Mouse (Mus musculus): ENCODE measurements around the gene Abcf1. TPM values are rescaled to one million over a fixed set of nuclear protein-coding genes. Genes with fewer than 3 reads are reported as not detected.

Abcf1 gene
- total and polyA plus RNA-seq, 2 experiments from 2014 or later, result 47.7 to 94.5 TPM

- no peak for ATAC-seq
- Histone ChIP-seq H3K4me2 (ENCODE audit: low read depth, low read length) (no peak overlapping the region), H3K4me1 (ENCODE audit: insufficient read depth, low read length) (peaks cover 25% of the 10 kb centered on the region), H3K27ac (peak overlapping the region; percentile 98), H3K27me3 (ENCODE audit: insufficient read depth, low read length) (no peaks in the 10 kb centered on the region), H3K9me3 (ENCODE audit: low read length) (no peaks in the 10 kb centered on the region), H3K9ac (replicated peaks; ENCODE audit: low read length) (no peak overlapping the region), H3K4me3 (ENCODE audit: low read length) (no peak overlapping the region), H3K36me3 (ENCODE audit: insufficient read depth, low read length) (peaks cover 27% of the 10 kb centered on the region)
- peak; percentile 74 for TF ChIP-seq CTCF (IDR thresholded peaks at IDR 0.05; ENCODE audit: low read depth)
- peak; percentile 78 for DNase-seq (ENCODE audit: low spot score)
- WGBS, result 61% methylated on average over 5 of the region's 5 CpGs
These were observed 48.5 kb downstream of the Abcf1 start for GRCm38 (mm10) chr17:35920862-35921562.

GRCm38 (mm10) chr17:35920384-35920783, 49.2 kb downstream of the Abcf1 start:
- Histone ChIP-seq H3K4me3 (ENCODE audit: low read length) (no peak overlapping the region), H3K4me2 (ENCODE audit: low read depth, low read length) (peak overlapping the region; percentile 90), H3K4me1 (ENCODE audit: insufficient read depth, low read length) (peaks cover 28% of the 10 kb centered on the region), H3K9me3 (ENCODE audit: low read length) (no peaks in the 10 kb centered on the region), H3K36me3 (ENCODE audit: insufficient read depth, low read length) (peaks cover 25% of the 10 kb centered on the region), H3K9ac (replicated peaks; ENCODE audit: low read length) (peak overlapping the region; percentile 97; the same call in 1 of the 2 replicates), H3K27me3 (ENCODE audit: insufficient read depth, low read length) (no peaks in the 10 kb centered on the region), H3K27ac (peak overlapping the region; percentile 98)
- 80% methylated on average over 1 of the region's 1 CpGs for WGBS
- no peak for TF ChIP-seq CTCF (IDR thresholded peaks at IDR 0.05; ENCODE audit: low read depth)
- DNase-seq (ENCODE audit: low spot score), result no peak
- ATAC-seq, result no peak

GRCm38 (mm10) chr17:35919864-35920301, 49.7 kb downstream of the Abcf1 start:
- H3K9ac ChIP-seq (replicated peaks; ENCODE audit: low read length), result peak overlapping the region; percentile 97
- peak overlapping the region; percentile 98 for H3K27ac ChIP-seq
- peaks cover 20% of the 10 kb centered on the region for H3K36me3 ChIP-seq (ENCODE audit: insufficient read depth, low read length)
- peak overlapping the region; percentile 73 for H3K4me3 ChIP-seq (ENCODE audit: low read length)
- peak; percentile 17 for DNase-seq (ENCODE audit: low spot score)
- no peaks in the 10 kb centered on the region for H3K27me3 ChIP-seq (ENCODE audit: insufficient read depth, low read length)
- no peak for ATAC-seq
- peaks cover 28% of the 10 kb centered on the region for H3K4me1 ChIP-seq (ENCODE audit: insufficient read depth, low read length)
- 34% methylated on average over 6 of the region's 6 CpGs for WGBS
- H3K9me3 ChIP-seq (ENCODE audit: low read length), result no peaks in the 10 kb centered on the region
- peak overlapping the region; percentile 90 for H3K4me2 ChIP-seq (ENCODE audit: low read depth, low read length)
- TF ChIP-seq CTCF (IDR thresholded peaks at IDR 0.05; ENCODE audit: low read depth), result no peak

- peaks cover 28% of the 10 kb centered on the region for H3K4me1 ChIP-seq (ENCODE audit: insufficient read depth, low read length)
- H3K27ac ChIP-seq, result peak overlapping the region; percentile 98
- WGBS, result 8% methylated on average over 7 of the region's 7 CpGs
- H3K4me2 ChIP-seq (ENCODE audit: low read depth, low read length), result peak overlapping the region; percentile 90
- H3K9ac ChIP-seq (replicated peaks; ENCODE audit: low read length), result peak overlapping the region; percentile 97
- no peak for TF ChIP-seq CTCF (IDR thresholded peaks at IDR 0.05; ENCODE audit: low read depth)
- H3K9me3 ChIP-seq (ENCODE audit: low read length), result no peaks in the 10 kb centered on the region
- peaks cover 13% of the 10 kb centered on the region for H3K36me3 ChIP-seq (ENCODE audit: insufficient read depth, low read length)
- no peaks in the 10 kb centered on the region for H3K27me3 ChIP-seq (ENCODE audit: insufficient read depth, low read length)
- H3K4me3 ChIP-seq (ENCODE audit: low read length), result peak overlapping the region; percentile 73
- DNase-seq (ENCODE audit: low spot score) (peak; percentile 99), ATAC-seq (peak; percentile 64)
These were observed 50.4 kb downstream of the Abcf1 start for GRCm38 (mm10) chr17:35919060-35919715.

GRCm38 (mm10) chr17:35918276-35919059, 51.1 kb downstream of the Abcf1 start:
- Histone ChIP-seq H3K9ac (replicated peaks; ENCODE audit: low read length) (peak overlapping the region; percentile 97), H3K9me3 (ENCODE audit: low read length) (no peaks in the 10 kb centered on the region), H3K27ac (peak overlapping the region; percentile 98), H3K4me3 (ENCODE audit: low read length) (peak overlapping the region; percentile 73), H3K4me2 (ENCODE audit: low read depth, low read length) (peak overlapping the region; percentile 90), H3K36me3 (ENCODE audit: insufficient read depth, low read length) (0 out of 2 replicates have a peak, but pooled peaks cover 9% of the 10 kb centered on the region), H3K4me1 (ENCODE audit: insufficient read depth, low read length) (peaks cover 28% of the 10 kb centered on the region), H3K27me3 (ENCODE audit: insufficient read depth, low read length) (no peaks in the 10 kb centered on the region)
- under 1% methylated on average over 11 of the region's 11 CpGs for WGBS
- DNase-seq (ENCODE audit: low spot score) (peak; percentile 81), ATAC-seq (no peak)
- no peak for TF ChIP-seq CTCF (IDR thresholded peaks at IDR 0.05; ENCODE audit: low read depth)

GRCm38 (mm10) chr17:35917463-35918251, 51.9 kb downstream of the Abcf1 start:
- Histone ChIP-seq H3K27me3 (ENCODE audit: insufficient read depth, low read length) (no peaks in the 10 kb centered on the region), H3K9me3 (ENCODE audit: low read length) (no peaks in the 10 kb centered on the region), H3K4me1 (ENCODE audit: insufficient read depth, low read length) (peaks cover 28% of the 10 kb centered on the region), H3K36me3 (ENCODE audit: insufficient read depth, low read length) (peaks cover 10% of the 10 kb centered on the region; the same call in 1 of the 2 replicates), H3K4me2 (ENCODE audit: low read depth, low read length) (peak overlapping the region; percentile 90), H3K27ac (peak overlapping the region; percentile 98), H3K4me3 (ENCODE audit: low read length) (peak overlapping the region; percentile 73), H3K9ac (replicated peaks; ENCODE audit: low read length) (peak overlapping the region; percentile 97)
- DNase-seq (ENCODE audit: low spot score) (peak; percentile 89), ATAC-seq (peak; percentile 36)
- TF ChIP-seq CTCF (IDR thresholded peaks at IDR 0.05; ENCODE audit: low read depth), result no peak
- WGBS, result under 1% methylated on average over 13 of the region's 13 CpGs

Measured in hindbrain, postnatal 0 days (tissue).